Mouse (Mus musculus) lung, adult 2 months (tissue): ENCODE data around the gene Plppr3.

Experiments used
- CTCF ChIP-seq: fragments of 200-500 bp; IDR thresholded peaks from 2 replicates; pipeline ENCODE4 v1.5.1; 2011; ENCODE audit warnings: mild to moderate bottlenecking, low read length, control low read depth; ENCODE audit not compliant: insufficient read depth
- POLR2A ChIP-seq: fragments of 200-500 bp; IDR thresholded peaks from 2 replicates; pipeline ENCODE4 v1.6.1; 2011; ENCODE audit warnings: low read depth, mild to moderate bottlenecking, control low read depth, low read length, borderline replicate concordance; ENCODE audit errors: extremely low read depth

DNA sequence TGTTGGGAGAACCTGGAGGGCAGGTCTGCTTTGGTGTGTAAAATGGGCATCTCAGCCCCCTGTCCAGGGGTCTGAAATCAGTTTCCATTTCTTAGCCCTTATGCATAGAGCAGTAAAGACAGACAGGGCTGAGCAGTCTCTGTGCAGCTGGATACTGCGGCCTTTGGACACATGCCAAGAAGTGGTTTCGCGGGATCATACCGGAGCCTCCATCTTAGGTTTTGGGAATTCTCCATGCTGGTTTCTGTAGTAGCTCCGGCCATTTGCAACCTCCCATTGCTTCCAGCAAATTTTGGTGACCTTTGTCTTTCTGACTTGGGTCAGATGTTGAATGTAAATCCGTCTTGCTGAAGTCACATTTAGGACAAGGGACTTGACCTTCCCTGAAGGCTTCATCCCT lies 31.0 kb downstream of the Plppr3 start:
- TF ChIP-seq CTCF = no peak
- TF ChIP-seq POLR2A = no peak
